Mouse (Mus musculus) forebrain, embryonic 12.5 days (tissue): ENCODE measurements around the gene Prdm16. TPM values are rescaled to one million over a fixed set of nuclear protein-coding genes. Genes with fewer than 3 reads are reported as not detected.

Source experiments
- ATAC-seq: fragments of 200-750 bp; cut with Nextera tagmentation; 2 replicates; pipeline ENCODE4 v1.8.0; 2017; ENCODE audit warnings: moderate TSS enrichment; ENCODE audit not compliant: low FRiP score
- H3K27ac ChIP-seq: fragments of 300-500 bp; sonication (generic); 2 replicates; pipeline ENCODE4 v1.5.1; 2016; ENCODE audit warnings: mild to moderate bottlenecking
- H3K27me3 ChIP-seq: fragments of 300-500 bp; sonication (generic); 2 replicates; pipeline ENCODE4 v1.6.1; 2016; ENCODE audit warnings: mild to moderate bottlenecking
- H3K36me3 ChIP-seq: fragments of 300-500 bp; sonication (generic); replicated peaks from 2 replicates; pipeline ENCODE4 v1.6.1; 2016; ENCODE audit warnings: mild to moderate bottlenecking
- H3K4me1 ChIP-seq: fragments of 300-500 bp; sonication (generic); 2 replicates; pipeline ENCODE4 v1.6.1; 2016
- H3K4me2 ChIP-seq: fragments of 300-500 bp; sonication (generic); 2 replicates; pipeline ENCODE4 v1.6.1; 2016; ENCODE audit warnings: mild to moderate bottlenecking, moderate library complexity
- H3K4me3 ChIP-seq: fragments of 300-500 bp; sonication (generic); replicated peaks from 2 replicates; pipeline ENCODE4 v1.5.1; 2016; ENCODE audit warnings: mild to moderate bottlenecking
- H3K9ac ChIP-seq: fragments of 300-500 bp; sonication (generic); 2 replicates; pipeline ENCODE4 v1.6.1; 2016; ENCODE audit warnings: mild to moderate bottlenecking
- H3K9me3 ChIP-seq: fragments of 300-500 bp; sonication (generic); 2 replicates; pipeline ENCODE4 v1.6.1; 2016
- WGBS: fragments of 180-500 bp; shearing (Covaris S2); methylation state at CpG from one replicate; pipeline ENCODE4 v1.1.7; 2016; 5-methylcytosine and 5-hydroxymethylcytosine counted together
- polyA plus RNA-seq: library from polyadenylated mRNA; unstranded; fragments of >200 nt; fragmentation: Nextera tagmentation; extraction: Ambion mirVana; gene quantifications from 2 replicates; pipeline ENCODE4 v1.2.1, GENCODE M21; 2016

Prdm16 gene
- polyA plus RNA-seq, 1 experiment from 2014 or later = 40.5 TPM

GRCm38 (mm10) chr4:154542568-154542967 lies 94.1 kb downstream of the Prdm16 start:
- Histone ChIP-seq H3K27ac (no peak overlapping the region), H3K27me3 (peaks cover 19% of the 10 kb centered on the region; the same call in 1 of the 2 replicates), H3K36me3 (no peaks in the 10 kb centered on the region), H3K9ac (no peak overlapping the region), H3K4me2 (no peak overlapping the region), H3K4me1 (peaks cover 65% of the 10 kb centered on the region), H3K9me3 (no peaks in the 10 kb centered on the region), H3K4me3 (no peak overlapping the region)
- ATAC-seq = no peak
- WGBS = 55% methylated on average over 5 of the region's 5 CpGs

- Histone ChIP-seq H3K4me3 (no peak overlapping the region), H3K27me3 (peaks cover 11% of the 10 kb centered on the region; the same call in 1 of the 2 replicates), H3K4me2 (no peak overlapping the region), H3K9me3 (no peaks in the 10 kb centered on the region), H3K36me3 (no peaks in the 10 kb centered on the region), H3K4me1 (peaks cover 58% of the 10 kb centered on the region), H3K27ac (no peak overlapping the region), H3K9ac (no peak overlapping the region)
- no peak for ATAC-seq
- 68% methylated on average over 9 of the region's 9 CpGs for WGBS
Observed at GRCm38 (mm10) chr4:154541632-154542276, 94.9 kb downstream of the Prdm16 start.

DNA sequence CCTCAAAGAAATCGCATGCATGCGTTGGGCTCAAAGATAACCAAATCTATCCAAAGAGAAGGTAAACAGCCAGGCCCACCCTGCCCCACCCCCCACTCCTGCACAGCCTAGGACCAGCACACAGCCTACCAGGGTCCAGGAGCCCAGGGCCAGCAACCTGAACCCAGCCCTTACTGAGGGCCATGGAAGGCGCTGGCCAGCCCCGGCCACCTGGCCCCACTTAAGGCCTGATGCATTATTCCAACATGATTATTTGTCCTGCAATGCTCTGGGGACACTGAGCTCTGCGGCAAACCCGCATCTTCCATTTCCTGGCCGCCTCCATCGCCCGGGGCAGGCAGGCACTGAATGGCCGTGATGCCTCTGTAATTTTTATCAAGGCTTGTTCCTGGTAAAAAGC lies 96.0 kb downstream of the Prdm16 start:
- WGBS = 16% methylated on average over 10 of the region's 10 CpGs
- Histone ChIP-seq H3K9ac (peak overlapping the region; percentile 38), H3K27me3 (peaks cover 11% of the 10 kb centered on the region; the same call in 1 of the 2 replicates), H3K27ac (peak overlapping the region; percentile 75), H3K36me3 (no peaks in the 10 kb centered on the region), H3K9me3 (no peaks in the 10 kb centered on the region), H3K4me3 (no peak overlapping the region), H3K4me2 (peak overlapping the region; percentile 38), H3K4me1 (peaks cover 61% of the 10 kb centered on the region)
- ATAC-seq = peak; percentile 22; the same call in 1 of the 2 replicates

DNA sequence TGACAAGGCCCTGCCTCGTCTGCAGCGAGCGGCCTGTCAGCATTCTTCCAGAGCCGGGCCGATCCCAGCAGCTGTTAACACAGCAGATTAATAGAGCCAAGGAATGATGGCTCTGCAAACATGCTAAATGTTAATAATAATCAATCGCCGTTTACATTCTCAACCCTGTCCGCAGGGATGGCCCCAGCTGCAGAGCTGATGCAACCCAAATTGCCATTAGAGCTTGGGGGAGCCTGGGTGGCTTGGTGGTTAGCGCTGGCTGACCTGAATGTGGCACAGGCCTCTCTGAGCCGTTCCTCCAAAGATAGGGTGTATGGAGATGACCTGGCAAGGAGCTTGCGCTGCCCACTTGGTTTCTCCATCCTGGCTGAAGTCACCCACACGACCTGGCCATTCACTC lies 97.0 kb downstream of the Prdm16 start:
- H3K27ac ChIP-seq = no peak overlapping the region
- no peak overlapping the region for H3K4me2 ChIP-seq
- no peaks in the 10 kb centered on the region for H3K36me3 ChIP-seq
- WGBS = 88% methylated on average over 12 of the region's 12 CpGs
- no peak overlapping the region for H3K4me3 ChIP-seq
- H3K4me1 ChIP-seq = peaks cover 53% of the 10 kb centered on the region
- peaks cover 11% of the 10 kb centered on the region; the same call in 1 of the 2 replicates for H3K27me3 ChIP-seq
- no peak overlapping the region for H3K9ac ChIP-seq
- H3K9me3 ChIP-seq = no peaks in the 10 kb centered on the region
- ATAC-seq = no peak

GRCm38 (mm10) chr4:154538727-154539126 lies 97.9 kb downstream of the Prdm16 start:
- H3K4me3 ChIP-seq = no peak overlapping the region
- H3K27me3 ChIP-seq = peaks cover 11% of the 10 kb centered on the region; the same call in 1 of the 2 replicates
- H3K9me3 ChIP-seq = no peaks in the 10 kb centered on the region
- WGBS = 86% methylated on average over 4 of the region's 4 CpGs
- H3K27ac ChIP-seq = no peak overlapping the region
- H3K4me1 ChIP-seq = peaks cover 45% of the 10 kb centered on the region
- ATAC-seq = no peak
- H3K36me3 ChIP-seq = no peaks in the 10 kb centered on the region
- no peak overlapping the region for H3K4me2 ChIP-seq
- H3K9ac ChIP-seq = no peak overlapping the region

GRCm38 (mm10) chr4:154536110-154536509 lies 100.6 kb downstream of the Prdm16 start:
- Histone ChIP-seq H3K27ac (no peak overlapping the region), H3K9me3 (no peaks in the 10 kb centered on the region), H3K4me3 (no peak overlapping the region), H3K27me3 (peaks cover 3% of the 10 kb centered on the region; the same call in 1 of the 2 replicates), H3K4me2 (no peak overlapping the region), H3K4me1 (peaks cover 26% of the 10 kb centered on the region), H3K9ac (no peak overlapping the region), H3K36me3 (no peaks in the 10 kb centered on the region)
- ATAC-seq = no peak
- WGBS = 75% methylated on average over 5 of the region's 5 CpGs

DNA sequence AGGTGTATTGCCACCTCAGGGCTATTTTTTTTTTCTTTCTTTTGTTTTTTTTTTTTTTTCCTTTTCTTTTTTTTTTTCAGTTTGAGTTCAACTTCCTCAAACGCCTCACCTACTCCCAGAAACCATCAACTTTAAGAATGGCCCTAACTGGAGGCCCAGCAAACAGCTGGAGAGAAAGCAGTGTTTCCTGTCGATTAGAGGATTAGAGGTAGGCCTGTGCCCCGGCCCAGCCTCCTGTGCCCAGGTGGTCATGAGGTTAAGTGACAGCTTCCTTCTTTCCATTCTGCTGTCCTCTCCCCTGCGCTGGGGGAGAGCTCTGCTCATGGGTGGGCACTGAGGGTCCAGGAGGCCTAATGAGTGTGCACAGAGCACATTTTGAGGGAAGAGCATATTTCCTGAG lies 105.3 kb downstream of the Prdm16 start:
- H3K9ac ChIP-seq = no peak overlapping the region

DNA sequence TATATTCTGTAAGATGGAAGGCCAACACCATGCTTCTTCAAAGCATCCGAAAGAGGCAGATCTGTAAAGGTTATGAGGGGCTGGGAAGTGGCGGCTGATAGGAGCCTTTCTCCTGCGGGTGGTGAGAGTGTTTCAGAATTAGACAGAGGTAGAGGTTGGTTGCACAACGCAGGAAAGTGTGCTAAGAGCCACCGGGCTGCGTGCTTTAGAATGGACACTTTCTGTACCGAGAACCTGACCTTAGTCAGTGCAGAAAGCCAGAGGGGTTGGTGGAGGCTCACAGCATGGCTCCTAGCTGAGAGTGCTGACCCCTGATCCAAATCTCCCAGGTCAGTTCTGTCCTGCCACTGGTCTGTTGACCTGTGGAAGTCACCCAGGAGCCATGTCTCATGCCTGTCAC lies 106.3 kb downstream of the Prdm16 start:
- Histone ChIP-seq H3K27ac (no peak overlapping the region), H3K36me3 (peaks cover 4% of the 10 kb centered on the region; the same call in 1 of the 2 replicates), H3K4me1 (peaks cover 44% of the 10 kb centered on the region), H3K9ac (no peak overlapping the region), H3K9me3 (no peaks in the 10 kb centered on the region), H3K27me3 (peaks cover 26% of the 10 kb centered on the region), H3K4me2 (no peak overlapping the region), H3K4me3 (no peak overlapping the region)
- WGBS = 68% methylated on average over 7 of the region's 7 CpGs
- ATAC-seq = no peak

More for the DNA sequence above, 105.3 kb downstream of the Prdm16 start:
- no peak overlapping the region for H3K4me3 ChIP-seq
- peaks cover 45% of the 10 kb centered on the region for H3K4me1 ChIP-seq
- H3K9me3 ChIP-seq = no peaks in the 10 kb centered on the region
- peaks cover 4% of the 10 kb centered on the region; the same call in 1 of the 2 replicates for H3K36me3 ChIP-seq
- ATAC-seq = no peak
- H3K27ac ChIP-seq = no peak overlapping the region
- H3K4me2 ChIP-seq = no peak overlapping the region
- 43% methylated on average over 4 of the region's 4 CpGs for WGBS
- H3K27me3 ChIP-seq = peaks cover 26% of the 10 kb centered on the region; the same call in 1 of the 2 replicates

- Histone ChIP-seq H3K36me3 (peaks cover 4% of the 10 kb centered on the region; the same call in 1 of the 2 replicates), H3K27ac (no peak overlapping the region; the same call in 1 of the 2 replicates), H3K9me3 (no peaks in the 10 kb centered on the region), H3K27me3 (peaks cover 34% of the 10 kb centered on the region), H3K4me1 (peaks cover 65% of the 10 kb centered on the region), H3K4me3 (no peak overlapping the region), H3K4me2 (no peak overlapping the region), H3K9ac (no peak overlapping the region)
- no peak for ATAC-seq
- 78% methylated on average over 9 of the region's 9 CpGs for WGBS
Observed at GRCm38 (mm10) chr4:154527506-154527905, 109.2 kb downstream of the Prdm16 start.

GRCm38 (mm10) chr4:154526351-154526786 lies 110.3 kb downstream of the Prdm16 start:
- Histone ChIP-seq H3K27ac (no peak overlapping the region), H3K4me2 (no peak overlapping the region), H3K9ac (no peak overlapping the region), H3K9me3 (no peaks in the 10 kb centered on the region), H3K4me1 (peaks cover 61% of the 10 kb centered on the region), H3K36me3 (peaks cover 4% of the 10 kb centered on the region; the same call in 1 of the 2 replicates), H3K4me3 (no peak overlapping the region), H3K27me3 (peaks cover 45% of the 10 kb centered on the region)
- WGBS = 87% methylated on average over 6 of the region's 6 CpGs
- ATAC-seq = no peak

DNA sequence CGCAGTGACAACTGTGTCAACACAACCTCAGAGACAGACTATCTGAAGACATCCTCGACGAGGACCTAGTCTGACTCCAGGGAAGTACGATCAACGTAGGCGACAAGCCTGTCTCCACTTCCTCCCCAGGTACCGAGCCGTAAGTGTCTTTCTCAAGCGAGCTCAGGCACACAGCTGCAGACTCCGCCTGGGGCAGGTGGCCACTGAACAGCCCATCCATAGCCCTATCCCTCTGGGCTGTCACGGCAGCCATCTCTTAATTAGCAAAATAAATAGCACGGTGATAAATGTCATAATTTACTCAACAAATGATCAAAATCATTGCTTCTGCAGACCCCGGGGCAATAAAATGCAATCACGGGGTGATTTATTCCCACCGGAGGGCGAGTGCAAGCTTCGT lies 112.8 kb downstream of the Prdm16 start:
- H3K9ac ChIP-seq = no peak overlapping the region
- H3K36me3 ChIP-seq = peaks cover 4% of the 10 kb centered on the region; the same call in 1 of the 2 replicates
- peaks cover 55% of the 10 kb centered on the region for H3K27me3 ChIP-seq
- H3K27ac ChIP-seq = no peak overlapping the region
- H3K4me1 ChIP-seq = peaks cover 48% of the 10 kb centered on the region
- ATAC-seq = 0 out of 2 replicates have a peak, but pooled peaks have one; percentile 36
- WGBS = 57% methylated on average over 17 of the region's 17 CpGs
- no peaks in the 10 kb centered on the region for H3K9me3 ChIP-seq
- H3K4me2 ChIP-seq = no peak overlapping the region
- no peak overlapping the region for H3K4me3 ChIP-seq

GRCm38 (mm10) chr4:154521881-154522676 lies 114.6 kb downstream of the Prdm16 start:
- ATAC-seq = no peak
- H3K27me3 ChIP-seq = peaks cover 48% of the 10 kb centered on the region

More at GRCm38 (mm10) chr4:154521881-154522676, 114.6 kb downstream of the Prdm16 start:
- Histone ChIP-seq H3K9ac (no peak overlapping the region), H3K4me3 (no peak overlapping the region), H3K4me1 (peaks cover 41% of the 10 kb centered on the region), H3K4me2 (no peak overlapping the region), H3K9me3 (no peaks in the 10 kb centered on the region), H3K36me3 (no peaks in the 10 kb centered on the region), H3K27ac (no peak overlapping the region)
- WGBS = 91% methylated on average over 7 of the region's 7 CpGs
